Mouse (Mus musculus) left cerebral cortex, postnatal 25 days (tissue): ENCODE results near the gene Eipr1. TPM values are rescaled to one million over a fixed set of nuclear protein-coding genes. Genes with fewer than 3 reads are reported as not detected.

Source experiments
- DNase-seq, 2 experiments: peaks; one replicate each; pipeline ENCODE4 v3.0.0; 2022; ENCODE audit warnings: low spot score in 2 of 2, mixed read lengths in 1 of 2
- intact Hi-C: fragments of 180-260 bp; cut with DNase I; formaldehyde crosslinking; loops from one replicate; pipeline ENCODE4 v1.15.1; 2025
- total RNA-seq, 2 experiments: library from RNA; stranded (reverse); gene quantifications; 2 replicates each; pipeline ENCODE4 v1.2.3; 2021

The Eipr1 gene
- total RNA-seq, 2 experiments from 2014 or later = 60.3 to 62.1 TPM

DNA sequence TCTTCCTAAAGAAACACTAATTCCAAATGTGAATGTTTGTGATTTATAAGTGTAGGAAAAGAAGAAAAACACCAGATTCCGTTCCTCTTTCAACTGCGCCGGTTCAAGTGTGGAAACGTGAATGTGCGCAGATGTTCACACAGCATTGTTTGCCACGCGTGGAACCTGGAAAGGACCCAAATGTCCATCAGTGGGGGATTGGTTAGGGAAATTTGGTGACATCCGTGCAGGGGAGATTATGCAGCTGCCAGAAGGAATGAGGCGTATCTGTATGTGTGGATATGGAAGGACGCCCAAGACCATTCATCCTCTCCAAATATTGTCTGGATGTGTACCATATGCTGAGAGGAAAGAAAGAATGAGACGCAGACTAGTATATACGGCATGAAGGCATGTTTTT lies 111.7 kb downstream of the Eipr1 start:
- intact Hi-C loops = no loop called here
- peak; percentile 52 to 66 for DNase-seq

DNA sequence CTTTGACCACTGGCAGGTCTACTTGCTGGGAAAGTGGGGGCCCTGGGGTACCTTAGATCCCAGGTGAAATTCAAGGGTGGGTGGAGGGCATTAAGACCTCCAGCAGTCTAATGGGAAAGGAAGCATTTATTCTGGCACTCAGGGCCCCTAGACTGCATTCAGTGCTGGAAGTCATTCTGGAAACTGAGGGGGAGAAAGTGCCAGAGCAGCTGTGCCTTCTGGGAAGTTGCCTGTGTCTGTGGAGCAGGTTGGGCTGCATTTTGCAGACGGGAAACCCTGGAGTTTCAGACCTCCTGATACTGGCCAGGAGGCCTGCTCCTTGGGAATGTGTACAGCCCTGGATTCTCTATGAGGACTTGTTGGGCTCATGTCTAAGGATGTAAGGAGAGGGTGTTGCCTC lies 114.5 kb downstream of the Eipr1 start:
- DNase-seq = peak in 1 of 2 experiments; percentile 74
- intact Hi-C loops = no loop called here

DNA sequence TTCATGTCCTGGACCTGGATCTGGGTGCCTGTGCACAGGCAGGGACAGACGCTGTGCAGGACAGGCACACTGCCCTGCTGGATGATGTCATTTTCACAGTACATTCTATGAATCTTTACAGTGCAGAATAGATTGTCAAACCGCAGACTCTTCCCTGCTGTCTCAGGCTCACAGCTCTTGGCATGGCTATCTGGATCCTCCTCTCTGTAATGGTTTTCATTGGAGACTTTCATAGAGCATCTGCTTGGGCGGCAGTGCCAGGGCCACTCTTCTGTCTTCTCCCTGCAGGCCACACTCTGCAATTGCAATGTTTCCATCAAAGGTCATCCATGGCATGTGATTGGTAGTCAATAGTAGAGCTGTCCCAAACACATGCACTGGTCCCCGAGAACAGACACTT lies 117.2 kb downstream of the Eipr1 start:
- intact Hi-C loops = no loop called here
- DNase-seq = peak in 1 of 2 experiments; percentile 67

DNA sequence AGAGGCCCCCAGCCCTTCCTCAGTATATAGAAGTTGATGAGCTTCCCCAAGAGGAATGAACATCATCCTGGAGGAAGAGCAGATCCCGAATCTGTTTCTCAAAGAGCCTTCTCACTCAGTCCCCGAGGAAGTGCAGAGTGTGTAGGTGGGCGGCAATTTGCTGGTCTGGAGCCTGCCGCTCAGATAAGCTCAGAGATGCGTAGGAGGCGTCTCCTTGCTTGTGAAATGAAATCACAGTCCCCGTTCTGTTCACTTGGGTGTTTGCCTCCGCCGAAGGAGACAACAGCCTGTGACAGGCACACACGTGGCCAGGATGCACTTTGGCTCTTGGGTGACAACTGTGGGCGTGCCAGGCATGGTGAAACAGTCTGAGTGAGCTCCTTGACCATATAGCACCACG lies 120.7 kb downstream of the Eipr1 start:
- intact Hi-C loops = loop anchor here (2.0 to 10.0 kb wide), 3 partner anchors 171 to 663 kb away; no protein-coding TSS in a partner anchor
- DNase-seq = peak; percentile 86 to 98

DNA sequence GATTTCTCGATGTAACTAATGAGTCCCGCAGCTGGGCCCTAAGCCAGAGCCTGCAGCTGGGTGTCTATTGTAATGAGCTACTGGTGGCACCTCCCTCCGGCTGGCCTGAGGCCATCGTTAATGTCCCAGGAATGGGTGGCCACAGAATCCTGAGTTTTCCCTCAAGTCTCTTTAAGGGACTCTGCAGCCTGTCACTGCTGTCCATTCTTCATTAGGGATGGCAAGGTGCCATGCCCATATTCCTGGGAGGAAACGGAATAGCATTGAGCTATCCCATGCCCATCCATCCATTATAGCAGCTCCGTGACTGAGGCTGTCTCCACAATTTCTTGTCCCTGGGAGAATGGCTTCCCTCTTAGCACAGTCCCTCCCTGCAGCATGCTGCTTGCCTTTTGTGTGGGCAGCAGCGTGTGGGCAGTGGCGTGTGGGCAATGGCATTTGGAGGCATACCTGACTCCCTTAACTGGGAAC lies 123.2 kb downstream of the Eipr1 start:
- intact Hi-C loops = loop anchor here (2.0 to 10.0 kb wide), 3 partner anchors 100 to 660 kb away; no protein-coding TSS in a partner anchor

DNA sequence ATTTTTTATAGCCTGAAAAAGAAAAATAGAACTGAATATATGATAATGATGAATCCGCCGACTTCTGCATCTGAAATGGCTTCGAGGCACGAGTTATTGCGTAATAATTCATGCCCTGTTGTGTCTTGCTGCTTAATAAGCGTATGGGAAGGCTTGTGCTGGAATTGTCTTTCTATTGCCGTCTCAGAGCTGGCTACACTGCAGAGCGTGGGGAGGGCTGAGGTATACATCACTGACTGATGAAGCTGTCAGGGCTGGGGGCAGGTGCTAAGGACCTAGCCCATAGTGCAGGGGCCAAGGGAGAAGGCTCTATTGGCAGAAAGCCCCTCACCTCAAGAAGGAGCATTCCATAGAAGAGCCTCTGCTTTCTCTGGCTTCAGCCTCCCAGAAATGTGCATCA lies 123.9 kb downstream of the Eipr1 start:
- DNase-seq = no peak

More for the DNA sequence above, 123.2 kb downstream of the Eipr1 start:
- DNase-seq = peak; percentile 45 to 88

DNA sequence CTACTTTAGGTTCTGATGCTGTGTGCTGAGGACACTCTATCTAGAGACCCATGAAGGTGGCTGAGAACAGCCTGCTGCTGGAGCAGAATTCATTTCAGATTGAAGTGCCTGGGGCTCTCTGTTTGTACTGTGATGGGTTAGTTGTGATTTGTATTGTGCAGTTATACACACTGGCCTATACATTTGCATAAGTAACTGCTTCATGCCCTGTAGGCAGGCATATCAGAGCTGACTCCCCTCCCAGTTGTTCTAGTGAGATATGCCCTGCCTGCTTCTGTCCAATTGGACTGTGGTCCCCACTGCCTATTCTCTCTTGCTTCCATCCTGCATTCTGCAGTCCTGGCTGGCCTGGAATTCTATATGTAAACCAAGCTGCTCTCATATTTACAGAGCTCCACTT lies 128.9 kb downstream of the Eipr1 start:
- DNase-seq = no peak
- intact Hi-C loops = no loop called here

More for the DNA sequence above, 123.9 kb downstream of the Eipr1 start:
- intact Hi-C loops = loop anchor here (2.0 to 10.0 kb wide), 3 partner anchors 99 to 659 kb away; no protein-coding TSS in a partner anchor

DNA sequence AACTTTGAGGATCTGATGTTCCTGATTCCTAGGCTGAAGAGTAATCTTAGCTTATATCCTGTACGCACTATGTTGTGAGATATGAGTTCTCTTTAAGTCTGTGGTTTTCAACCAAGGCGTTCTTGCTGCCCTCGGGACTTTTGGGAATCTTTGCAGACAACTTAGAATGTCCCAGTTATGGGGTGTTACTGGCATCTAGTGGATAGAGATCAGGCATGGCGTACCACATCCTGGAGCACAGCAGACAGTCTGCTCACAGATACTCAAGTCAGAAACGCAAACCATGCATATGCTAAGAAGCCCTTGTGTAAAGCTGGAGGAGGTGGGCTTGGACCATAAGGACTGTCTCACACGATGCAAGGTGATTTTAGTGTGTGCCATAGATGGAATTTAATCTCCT lies 136.1 kb downstream of the Eipr1 start:
- DNase-seq = no peak
- intact Hi-C loops = no loop called here

DNA sequence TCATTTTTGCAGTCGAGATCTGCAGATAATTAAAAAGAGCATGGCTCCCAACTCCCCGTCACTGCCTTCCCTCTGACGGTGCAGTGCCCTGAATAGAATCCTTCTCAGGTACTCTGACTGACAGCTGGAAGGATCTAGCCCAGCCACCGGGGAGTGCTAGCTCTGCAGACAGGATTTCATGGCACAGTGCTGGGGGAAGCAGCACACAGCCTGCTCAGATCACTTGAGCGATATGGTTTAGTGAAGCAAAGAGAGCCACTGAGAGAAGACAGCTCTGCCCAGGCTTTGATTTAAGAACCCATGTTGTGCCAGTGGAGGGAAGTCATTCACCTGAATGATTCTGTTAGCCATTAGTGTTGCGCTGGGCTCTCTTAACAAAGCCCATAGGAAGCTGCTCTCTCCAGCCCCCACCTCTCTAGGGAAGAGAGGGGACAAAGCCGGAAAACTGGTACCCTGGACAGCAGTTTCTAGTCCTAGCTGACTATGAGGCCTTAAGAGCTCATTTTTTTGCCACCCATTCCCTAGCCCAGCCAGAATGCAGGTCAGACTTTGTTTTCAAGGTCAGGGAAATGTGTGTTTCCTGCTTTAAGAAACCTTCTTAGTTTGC lies 137.6 kb downstream of the Eipr1 start:
- intact Hi-C loops = no loop called here
- DNase-seq = no peak

DNA sequence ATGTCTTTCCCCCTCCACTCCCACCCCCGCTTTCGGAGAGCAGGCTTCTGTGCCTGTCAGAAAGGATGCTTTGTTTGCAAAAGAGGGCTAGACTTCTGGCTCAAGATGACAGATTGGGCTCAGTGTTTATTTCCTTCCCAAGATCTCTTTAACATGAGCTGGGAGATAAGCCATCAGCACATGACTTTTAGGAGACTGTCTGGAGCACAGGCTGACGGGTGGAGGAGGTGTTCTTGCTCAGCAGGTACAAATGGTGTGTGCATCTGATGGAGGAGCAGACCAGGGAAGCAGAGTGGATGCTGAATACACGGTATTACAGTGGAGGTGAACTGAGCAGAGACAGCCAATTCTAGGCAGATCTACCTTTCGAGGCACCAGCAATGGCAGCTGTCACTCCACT lies 139.9 kb downstream of the Eipr1 start:
- DNase-seq = peak in 1 of 2 experiments; percentile 67
- intact Hi-C loops = loop anchor here (5.0 kb wide), 1 partner anchor 81 kb away; no protein-coding TSS in a partner anchor

DNA sequence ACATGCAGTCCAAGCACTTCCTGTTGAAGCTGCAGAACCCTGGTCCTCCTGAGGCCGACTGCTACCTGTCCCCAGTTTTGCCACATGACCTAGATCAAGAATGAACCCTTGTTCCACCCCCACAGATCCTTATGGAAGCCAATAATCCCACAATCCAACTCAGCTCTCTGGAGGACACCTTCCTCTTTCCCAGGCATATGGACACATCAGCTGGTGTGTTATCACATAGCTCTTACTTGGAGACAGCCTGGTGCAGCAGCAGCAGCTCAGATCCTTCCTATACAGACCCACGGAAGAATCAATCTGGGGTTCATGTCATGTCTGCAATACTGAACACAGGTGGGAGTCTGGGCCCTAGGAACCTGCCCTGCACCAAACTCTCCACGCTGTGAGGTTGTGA lies 145.0 kb downstream of the Eipr1 start:
- intact Hi-C loops = no loop called here
- DNase-seq = peak in 1 of 2 experiments; percentile 73

DNA sequence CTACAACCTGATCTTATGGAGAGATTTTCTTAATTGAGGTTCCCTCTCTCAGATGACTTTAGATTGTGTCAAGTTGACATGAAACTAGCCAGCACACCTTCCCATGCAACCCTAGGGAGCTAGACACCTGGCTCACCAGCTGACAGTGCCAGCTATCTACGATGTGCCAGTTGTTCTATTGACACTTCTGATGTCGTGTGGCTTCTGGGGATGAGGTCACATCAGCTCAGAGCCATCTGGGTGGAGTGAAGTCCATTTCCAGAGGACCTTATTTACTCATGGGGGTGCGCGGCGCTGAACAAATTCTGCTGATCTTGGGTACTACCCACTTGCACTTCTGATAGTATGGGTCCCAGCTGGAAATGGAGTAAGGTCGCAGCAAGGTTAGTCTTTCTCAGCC lies 146.7 kb downstream of the Eipr1 start:
- intact Hi-C loops = no loop called here

DNA sequence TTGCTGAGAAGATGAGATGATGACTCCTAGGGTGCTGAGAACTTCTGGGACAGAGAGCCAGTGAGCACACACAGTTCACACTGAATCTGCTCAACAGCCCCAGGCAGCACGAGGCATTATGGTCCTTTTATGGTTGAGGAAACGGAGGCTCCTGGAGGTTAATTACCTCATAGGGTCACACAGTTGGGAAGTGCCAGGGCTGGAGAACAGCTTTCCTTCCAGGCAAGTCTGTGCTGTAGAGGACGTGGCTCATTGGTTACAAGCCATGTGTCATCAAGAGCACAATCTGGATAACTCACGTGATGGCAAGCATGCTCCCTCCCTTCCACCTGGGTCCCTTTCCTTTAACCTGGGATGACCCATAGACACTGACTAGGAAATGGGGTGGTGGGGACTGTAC lies 148.1 kb downstream of the Eipr1 start:
- DNase-seq = no peak
- intact Hi-C loops = no loop called here

More for the DNA sequence above, 146.7 kb downstream of the Eipr1 start:
- DNase-seq = no peak

DNA sequence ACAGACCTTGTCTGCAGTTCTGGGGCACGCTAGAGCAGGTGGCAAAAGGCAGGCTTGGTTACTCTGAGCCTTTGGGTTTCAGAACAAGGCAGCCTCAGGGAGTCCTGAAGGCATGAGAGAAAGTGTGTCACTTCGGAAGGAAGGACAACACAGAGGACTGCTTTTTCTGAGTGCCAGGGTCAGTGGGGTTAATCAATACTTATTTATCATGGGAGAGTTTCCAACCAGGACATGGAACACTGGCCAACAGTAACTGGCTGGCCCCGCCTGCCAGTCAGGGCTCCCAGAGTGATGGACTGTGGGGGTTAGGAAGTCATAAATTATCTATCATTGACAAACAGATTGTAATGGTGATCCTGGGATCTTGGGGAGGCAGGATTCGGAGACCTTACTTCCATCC lies 148.7 kb downstream of the Eipr1 start:
- no peak for DNase-seq
- intact Hi-C loops = no loop called here

DNA sequence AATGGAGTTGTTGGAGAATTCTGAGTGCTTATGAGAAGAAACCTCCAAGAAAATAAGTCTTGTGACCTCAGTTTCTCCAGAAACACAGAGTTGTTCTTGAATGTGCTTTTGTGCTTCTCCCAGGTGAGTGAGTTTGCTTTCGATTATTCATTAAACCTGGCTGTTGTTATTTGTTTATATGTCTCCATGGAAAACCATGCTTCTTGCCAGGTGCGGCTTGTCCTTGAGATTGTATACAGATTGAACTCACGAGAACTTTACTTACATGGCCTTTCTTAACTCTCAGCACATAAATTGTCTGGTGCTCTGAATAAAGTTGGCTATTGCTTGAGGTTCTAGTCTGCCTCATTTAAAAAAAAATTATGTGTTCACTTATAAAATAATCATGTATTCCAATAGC lies 150.5 kb downstream of the Eipr1 start:
- intact Hi-C loops = no loop called here
- no peak for DNase-seq

DNA sequence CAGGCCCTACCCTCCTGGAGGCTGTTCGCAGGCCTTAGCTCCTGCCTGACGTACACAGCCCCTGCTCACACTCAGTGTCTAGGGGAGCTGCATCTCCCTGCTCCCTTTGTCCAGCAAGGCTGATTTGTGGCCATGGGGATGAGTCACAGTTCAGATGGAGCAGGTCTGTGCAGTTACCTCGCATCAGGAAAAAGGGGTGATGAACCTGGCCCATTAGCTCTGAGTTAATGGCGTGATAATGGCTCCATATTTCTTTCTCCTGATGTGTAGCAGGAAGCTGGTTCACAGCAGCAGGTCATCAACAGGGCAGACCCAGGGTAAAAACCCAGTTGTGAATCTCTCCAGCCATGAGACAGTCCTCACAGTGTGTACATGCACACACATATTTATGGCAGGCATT lies 151.5 kb downstream of the Eipr1 start:
- intact Hi-C loops = no loop called here
- DNase-seq = no peak

DNA sequence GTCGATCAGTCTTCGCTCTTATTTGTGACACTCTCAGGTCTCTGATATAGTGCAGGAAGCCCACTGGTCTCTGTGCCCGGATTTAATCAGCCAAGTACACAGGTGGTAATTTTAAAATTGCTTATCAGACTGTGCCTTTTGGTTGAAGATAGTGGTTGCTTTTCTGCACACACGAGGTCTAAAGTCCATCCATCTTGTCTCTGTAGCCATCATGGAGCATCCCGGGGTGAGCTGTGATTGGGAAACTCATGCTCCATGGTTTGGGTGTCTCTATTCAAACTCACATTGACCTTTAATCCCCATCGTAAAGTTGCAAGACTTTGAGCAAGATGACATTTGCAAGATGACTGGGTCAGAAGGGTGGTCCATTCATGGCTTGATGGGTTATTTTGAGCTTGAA lies 153.9 kb downstream of the Eipr1 start:
- intact Hi-C loops = no loop called here
- no peak for DNase-seq

DNA sequence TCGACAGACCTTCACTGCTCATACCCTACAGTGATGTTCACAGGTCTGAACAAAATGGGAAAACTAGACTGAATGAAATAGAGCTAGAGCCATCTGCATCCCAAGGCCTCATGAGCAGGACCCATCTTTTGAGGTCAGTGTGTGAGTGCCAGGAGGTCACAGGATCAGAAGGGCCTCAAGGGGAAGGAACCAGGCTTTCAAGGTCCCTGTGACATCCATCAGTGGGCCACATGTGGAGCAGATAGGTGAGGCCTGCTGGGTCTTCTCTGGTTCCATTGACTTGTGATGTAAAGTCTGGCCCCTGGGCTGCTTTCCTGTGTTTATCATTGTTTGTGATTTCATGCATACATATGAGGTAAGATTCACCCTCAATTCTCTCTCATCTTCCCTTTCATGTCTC lies 154.4 kb downstream of the Eipr1 start:
- no peak for DNase-seq
- intact Hi-C loops = no loop called here

DNA sequence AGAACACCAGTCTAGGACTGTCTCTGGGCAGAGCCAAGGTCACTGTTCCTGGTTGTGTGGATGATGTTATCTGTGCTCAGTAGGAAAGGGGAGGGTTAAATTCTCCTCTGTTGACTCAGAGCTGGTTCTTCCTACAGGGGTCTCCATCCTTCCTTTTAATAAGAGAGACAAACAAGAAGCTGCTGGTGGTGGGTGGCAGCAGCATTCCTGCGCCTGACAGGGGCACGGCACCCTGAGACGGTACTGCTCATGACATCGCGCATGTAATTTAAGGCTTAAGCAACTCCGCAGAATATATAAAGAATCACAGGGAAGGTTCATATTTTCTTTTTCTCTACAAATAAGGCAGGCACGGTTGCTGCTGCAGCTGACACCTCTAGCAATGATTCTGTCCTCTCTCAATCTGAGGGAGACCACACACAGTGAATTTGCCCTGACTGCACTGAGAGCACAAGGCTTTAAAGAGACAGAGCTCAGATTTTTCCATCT lies 155.2 kb downstream of the Eipr1 start:
- intact Hi-C loops = no loop called here
- no peak for DNase-seq

DNA sequence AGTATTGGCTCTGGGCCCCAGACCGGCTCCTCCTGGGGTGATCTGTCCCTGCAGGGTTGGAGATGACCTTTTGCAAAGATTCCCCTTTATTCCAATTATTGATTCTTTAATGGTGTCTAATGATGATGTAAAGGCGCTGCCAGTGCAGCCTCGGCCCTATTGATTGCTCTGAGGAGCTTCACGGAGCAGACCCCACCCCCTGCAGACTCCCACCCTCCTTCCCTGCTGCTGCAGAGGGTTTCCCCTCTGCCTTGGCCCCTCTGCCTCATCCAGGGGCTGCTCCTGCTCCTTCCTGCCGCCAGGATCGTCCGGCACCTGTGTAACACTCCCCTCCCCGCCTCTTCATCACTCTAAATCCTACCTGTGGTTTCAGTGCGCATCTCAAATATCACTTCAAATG lies 156.2 kb downstream of the Eipr1 start:
- DNase-seq = no peak
- intact Hi-C loops = no loop called here

DNA sequence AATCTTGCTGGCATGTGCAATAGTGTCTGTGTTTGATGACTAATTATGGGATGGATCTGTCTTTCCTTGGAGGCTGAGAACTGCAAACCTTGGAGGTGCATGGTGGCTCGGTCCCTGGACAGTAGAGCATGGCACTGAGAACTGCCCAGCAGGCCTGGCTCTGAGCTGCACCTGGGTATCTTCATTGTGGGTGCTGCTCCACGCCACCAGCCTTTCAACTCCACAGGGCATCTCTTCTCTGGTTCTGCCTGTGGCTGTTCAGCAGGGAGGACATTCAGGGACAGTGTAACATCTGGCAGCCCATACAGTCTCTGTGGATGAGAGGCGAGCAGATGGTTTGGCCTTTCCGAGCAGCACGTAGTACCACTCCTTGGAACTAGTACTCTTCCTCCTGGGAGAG lies 158.2 kb downstream of the Eipr1 start:
- intact Hi-C loops = no loop called here
- DNase-seq = no peak

DNA sequence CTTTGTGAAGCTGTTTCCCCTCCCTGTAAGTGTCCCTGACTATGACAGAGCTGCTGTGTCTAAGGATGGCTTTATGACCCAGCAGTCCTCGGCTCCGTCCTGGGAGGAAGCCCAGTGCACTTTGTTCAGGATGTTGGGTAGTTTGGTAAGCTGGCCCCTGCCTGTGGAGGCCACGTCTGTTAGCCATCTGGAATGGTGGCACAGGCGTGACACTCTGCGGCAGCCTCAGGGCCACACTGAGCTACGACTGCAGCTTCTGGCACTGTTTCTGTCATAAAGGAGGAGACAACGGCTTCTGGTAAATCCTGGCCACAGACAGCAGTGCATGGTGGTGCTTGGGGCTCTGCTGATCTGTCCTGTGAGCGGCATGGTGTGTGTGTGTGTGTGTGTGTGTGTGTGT lies 159.0 kb downstream of the Eipr1 start:
- DNase-seq = no peak
- intact Hi-C loops = no loop called here
